Mouse (Mus musculus) CH12.LX (cell line): Measurements from ENCODE around the gene Xylt1. TPM values are rescaled to one million over a fixed set of nuclear protein-coding genes. Genes with fewer than 3 reads are reported as not detected.

ENCODE experiments used
- DNase-seq: peaks from one replicate; pipeline ENCODE4 v3.0.0-alpha.2; 2013; ENCODE audit errors: extremely low read depth
- H3K27ac ChIP-seq: 2 replicates; pipeline ENCODE4 v1.5.1; 2012; ENCODE audit warnings: low read depth, mild to moderate bottlenecking, control low read depth, moderate library complexity; ENCODE audit not compliant: insufficient read depth
- H3K27me3 ChIP-seq: replicated peaks from 2 replicates; pipeline ENCODE3; 2012; ENCODE audit warnings: inconsistent platforms
- H3K36me3 ChIP-seq, 2 experiments: replicated peaks in 1 of 2; 2 replicates each; pipeline versions ENCODE3 to v1.6.1; 2012; ENCODE audit warnings: inconsistent platforms in 1 of 2, low read length in 1 of 2, mild to moderate bottlenecking in 1 of 2, mixed read lengths in 1 of 2, moderate library complexity in 1 of 2; ENCODE audit not compliant: control insufficient read depth in 1 of 2, insufficient read depth in 1 of 2
- H3K4me1 ChIP-seq, 2 experiments: 2 replicates each; pipeline ENCODE4 v1.6.1; 2012; ENCODE audit warnings: inconsistent platforms in 1 of 2, moderate library complexity in 1 of 2; ENCODE audit not compliant: insufficient read depth in 2 of 2, control insufficient read depth in 1 of 2
- H3K4me2 ChIP-seq: 2 replicates; pipeline ENCODE4 v1.6.1; 2012; ENCODE audit warnings: low read depth, mild to moderate bottlenecking, control low read depth; ENCODE audit not compliant: poor library complexity, insufficient read depth, severe bottlenecking
- H3K4me3 ChIP-seq, 3 experiments: fragments of 150-350 bp in 1 of 3; sonication (generic) in 1 of 3; replicated peaks in 1 of 3; 2 replicates each; pipeline versions ENCODE3 to v1.5.1; 2011 to 2012; ENCODE audit warnings: low read depth in 2 of 3, low read length in 2 of 3, mild to moderate bottlenecking in 2 of 3, moderate library complexity in 2 of 3, control low read depth in 1 of 3, improper control_type of control experiment in 1 of 3, inconsistent platforms in 1 of 3, mixed read lengths in 1 of 3; ENCODE audit not compliant: poor library complexity in 1 of 3
- H3K79me2 ChIP-seq: replicated peaks from 2 replicates; pipeline ENCODE4 v1.6.1; 2012; ENCODE audit warnings: mild to moderate bottlenecking, moderate library complexity; ENCODE audit not compliant: control insufficient read depth, poor library complexity, insufficient read depth, severe bottlenecking; ENCODE audit errors: extremely low read depth
- H3K9ac ChIP-seq: 2 replicates; pipeline ENCODE4 v1.6.1; 2012; ENCODE audit warnings: low read depth, mild to moderate bottlenecking, control low read depth, moderate library complexity; ENCODE audit not compliant: insufficient read depth
- H3K9me3 ChIP-seq: replicated peaks from 2 replicates; pipeline ENCODE3; 2012; ENCODE audit warnings: low read length, inconsistent platforms, mixed read lengths
- BHLHE40 ChIP-seq: IDR thresholded peaks from 2 replicates; pipeline ENCODE4 v1.6.1; 2011; ENCODE audit warnings: mild to moderate bottlenecking, low read depth, low read length, improper control_type of control experiment
- CHD1 ChIP-seq: IDR thresholded peaks from 2 replicates; pipeline ENCODE4 v1.6.1; 2012; ENCODE audit warnings: low read depth, low read length, improper control_type of control experiment, inconsistent platforms
- E2F4 ChIP-seq: IDR thresholded peaks from 2 replicates; pipeline ENCODE4 v1.6.1; 2011; ENCODE audit warnings: low read depth, low read length, improper control_type of control experiment; ENCODE audit not compliant: insufficient replicate concordance
- EP300 ChIP-seq: IDR thresholded peaks from 2 replicates; pipeline ENCODE4 v1.6.1; 2011; ENCODE audit warnings: low read length, improper control_type of control experiment
- ETS1 ChIP-seq: conservative IDR thresholded peaks from 2 replicates; pipeline ENCODE4 v1.6.1; 2012; ENCODE audit warnings: low read depth, mild to moderate bottlenecking, inconsistent platforms, low read length, improper control_type of control experiment, moderate library complexity
- IRF4 ChIP-seq: IDR thresholded peaks from 2 replicates; pipeline ENCODE4 v1.6.1; 2014; ENCODE audit warnings: low read depth, mild to moderate bottlenecking, inconsistent platforms, low read length, improper control_type of control experiment
- KAT2A ChIP-seq: IDR thresholded peaks from 2 replicates; pipeline ENCODE4 v1.6.1; 2012; ENCODE audit warnings: low read length, improper control_type of control experiment, inconsistent platforms; ENCODE audit not compliant: insufficient replicate concordance
- MAFK ChIP-seq: IDR thresholded peaks from 2 replicates; pipeline ENCODE4 v1.6.1; 2011; ENCODE audit warnings: low read length, improper control_type of control experiment; ENCODE audit not compliant: insufficient replicate concordance
- MAZ ChIP-seq: IDR thresholded peaks from 2 replicates; pipeline ENCODE4 v1.6.1; 2012; ENCODE audit warnings: low read depth, mild to moderate bottlenecking, inconsistent platforms, low read length, improper control_type of control experiment, moderate library complexity
- MEF2A ChIP-seq: IDR thresholded peaks from 2 replicates; pipeline ENCODE4 v1.6.1; 2014; ENCODE audit warnings: low read depth, mild to moderate bottlenecking, inconsistent platforms, low read length, improper control_type of control experiment, borderline replicate concordance
- PAX5 ChIP-seq: IDR thresholded peaks from 2 replicates; pipeline ENCODE4 v1.6.1; 2012; ENCODE audit warnings: low read length, inconsistent platforms, mixed read lengths
- POLR2A ChIP-seq: IDR thresholded peaks from 2 replicates; pipeline ENCODE4 v1.6.1; 2011; ENCODE audit warnings: low read depth, mild to moderate bottlenecking, improper control_type of control experiment, low read length
- RAD21 ChIP-seq: IDR thresholded peaks from 2 replicates; pipeline ENCODE4 v1.6.1; 2011; ENCODE audit warnings: low read depth, mild to moderate bottlenecking, low read length, improper control_type of control experiment, moderate library complexity
- SMC3 ChIP-seq: IDR thresholded peaks from 2 replicates; pipeline ENCODE4 v1.6.1; 2011; ENCODE audit warnings: low read depth, low read length, improper control_type of control experiment
- USF1 ChIP-seq: IDR thresholded peaks from 2 replicates; pipeline ENCODE4 v1.6.1; 2014; ENCODE audit warnings: low read depth, mild to moderate bottlenecking, inconsistent platforms, low read length, improper control_type of control experiment
- ZC3H11A ChIP-seq: IDR thresholded peaks from 2 replicates; pipeline ENCODE4 v1.6.1; 2012; ENCODE audit warnings: low read depth, mild to moderate bottlenecking, inconsistent platforms, low read length, improper control_type of control experiment
- ZMIZ1 ChIP-seq: IDR thresholded peaks from 2 replicates; pipeline ENCODE4 v1.6.1; 2012; ENCODE audit warnings: low read depth, mild to moderate bottlenecking, inconsistent platforms, low read length, improper control_type of control experiment
- ZNF384 ChIP-seq: IDR thresholded peaks from 2 replicates; pipeline ENCODE4 v1.6.1; 2012; ENCODE audit warnings: low read depth, low read length, improper control_type of control experiment, inconsistent platforms
- dilution Hi-C: fragments of 300-500 bp; cut with MboI; formaldehyde crosslinking; loops from 2 replicates; pipeline ENCODE4 v1.14.3; 2020; ENCODE audit warnings: low sequenced_read_pairs; ENCODE audit not compliant: extremely low pct_unique_long_range_greater_than_20kb, extremely low pct_ligation_motif_present
- in situ Hi-C: fragments of 300-500 bp; cut with MboI; formaldehyde crosslinking; loops from 3 replicates; pipeline ENCODE4 v1.14.3; 2019; ENCODE audit warnings: low sequenced_read_pairs, low pct_ligation_motif_present, low pct_unique_long_range_greater_than_20kb, mixed read lengths
- polyA plus RNA-seq: library from polyadenylated mRNA; unstranded; fragments of >175 nt; gene quantifications from 2 replicates; pipeline ENCODE4 v1.2.1, GENCODE M21; 2012; ENCODE audit warnings: low read depth; ENCODE audit not compliant: insufficient read length
- total RNA-seq, 2 experiments: library from RNA; depleted of rRNA; stranded (reverse); fragments of 300-350 nt in 1 of 2; fragments of >200 nt in 1 of 2; gene quantifications; 2 replicates each; pipeline ENCODE4 v1.2.3; 2012 to 2014

Xylt1 gene
- total and polyA plus RNA-seq, 3 experiments: 0.38 to 0.84 (median 0.38) TPM

DNA sequence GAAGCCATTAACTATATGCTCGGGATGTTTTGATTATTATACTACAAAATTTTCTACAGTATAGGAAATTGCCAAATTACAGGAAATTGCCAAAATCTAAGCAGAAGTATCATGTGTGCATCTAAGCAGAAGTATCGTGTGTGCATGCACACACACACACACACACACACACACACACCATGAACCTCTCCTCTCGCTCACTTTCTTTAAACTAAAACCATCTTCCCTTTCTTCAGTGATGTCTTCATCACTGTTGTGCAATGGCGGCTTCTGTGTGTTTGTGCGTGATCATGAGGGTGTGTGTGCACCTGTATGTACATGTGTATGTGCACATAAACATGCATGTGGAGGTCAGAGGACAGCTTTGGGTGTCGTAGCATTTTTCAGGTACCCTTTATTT is 196.3 kb downstream of the Xylt1 start:
- Histone ChIP-seq H3K36me3 (no peaks in the 10 kb centered on the region), H3K79me2 (no peaks in the 10 kb centered on the region), H3K9me3 (no peaks in the 10 kb centered on the region), H3K4me2 (no peak overlapping the region), H3K27me3 (no peaks in the 10 kb centered on the region), H3K4me3 (no peak overlapping the region)
- dilution Hi-C loops: no loop called here
- no peak for TF ChIP-seq E2F4
- no peak for TF ChIP-seq KAT2A
- TF ChIP-seq ZMIZ1: no peak
- no peak for TF ChIP-seq ZNF384
- TF ChIP-seq PAX5: no peak
- TF ChIP-seq SMC3: no peak
- no peak for TF ChIP-seq MEF2A
- no peak for TF ChIP-seq ZC3H11A
- no peak for TF ChIP-seq POLR2A
- TF ChIP-seq USF1: no peak
- no peak for TF ChIP-seq MAZ
- no peak for TF ChIP-seq IRF4
- no peak for TF ChIP-seq MAFK
- TF ChIP-seq EP300: no peak
- no peak for TF ChIP-seq RAD21
- no peak for TF ChIP-seq ETS1
- no peak for TF ChIP-seq CHD1
- TF ChIP-seq, all 38 proteins: peak for 0
- no peak overlapping the region for H3K27ac ChIP-seq
- DNase-seq: no peak
- in situ Hi-C loops: no loop called here
- H3K9ac ChIP-seq: no peak overlapping the region
- no peaks in the 10 kb centered on the region; a peak in 1 of 4 replicates for H3K4me1 ChIP-seq

DNA sequence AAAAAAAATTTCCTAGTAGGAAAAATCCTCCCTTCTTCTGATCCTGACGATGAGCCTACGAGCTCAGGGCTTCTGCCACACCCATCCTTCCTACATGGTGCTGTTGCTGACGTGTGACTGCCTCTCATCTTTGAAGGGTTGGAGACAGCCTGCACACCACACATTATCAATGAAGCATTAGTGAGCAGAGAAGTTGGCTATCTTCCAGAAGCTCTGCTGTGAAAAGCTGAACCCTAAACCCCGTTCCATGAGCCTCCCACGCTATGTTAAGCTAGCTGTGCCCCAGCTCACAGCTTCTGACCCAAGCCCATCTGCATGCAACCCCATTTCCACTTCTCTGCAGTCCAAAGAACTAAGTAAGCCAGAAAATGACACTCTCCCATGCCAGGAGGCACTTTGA is 204.4 kb downstream of the Xylt1 start:
- no peak overlapping the region for H3K9ac ChIP-seq
- no peaks in the 10 kb centered on the region for H3K4me1 ChIP-seq
- no peaks in the 10 kb centered on the region for H3K27me3 ChIP-seq
- no peak overlapping the region for H3K4me2 ChIP-seq
- H3K79me2 ChIP-seq: no peaks in the 10 kb centered on the region
- no peak for DNase-seq
- no peaks in the 10 kb centered on the region for H3K36me3 ChIP-seq
- no peaks in the 10 kb centered on the region for H3K9me3 ChIP-seq
- no peak overlapping the region for H3K4me3 ChIP-seq
- in situ Hi-C loops (no loop called here), dilution Hi-C loops (no loop called here)
- no peak for TF ChIP-seq BHLHE40
- no peak for TF ChIP-seq SMC3
- TF ChIP-seq MEF2A: no peak
- H3K27ac ChIP-seq: no peak overlapping the region
